Mouse (Mus musculus): ENCODE measurements around the gene Atp6v0a4. TPM values are rescaled to one million over a fixed set of nuclear protein-coding genes. Genes with fewer than 3 reads are reported as not detected.
A peak's percentile ranks its signal among the peaks of the same experiment; 100 is the strongest.

Atp6v0a4 gene
- total RNA-seq (2022), result 10 to 100 TPM in 2 of 4 experiments, 1 to 10 TPM in 2; 1.6 to 13.4 (median 6.3) TPM

- no peak for DNase-seq (ENCODE audit: low spot score in 2 of 2)
These were observed at the start of gene Atp6v0a4 for GRCm38 (mm10) chr6:38124207-38124835. Atp6v0a4 (minus strand) TSS chr6:38124586.

DNA sequence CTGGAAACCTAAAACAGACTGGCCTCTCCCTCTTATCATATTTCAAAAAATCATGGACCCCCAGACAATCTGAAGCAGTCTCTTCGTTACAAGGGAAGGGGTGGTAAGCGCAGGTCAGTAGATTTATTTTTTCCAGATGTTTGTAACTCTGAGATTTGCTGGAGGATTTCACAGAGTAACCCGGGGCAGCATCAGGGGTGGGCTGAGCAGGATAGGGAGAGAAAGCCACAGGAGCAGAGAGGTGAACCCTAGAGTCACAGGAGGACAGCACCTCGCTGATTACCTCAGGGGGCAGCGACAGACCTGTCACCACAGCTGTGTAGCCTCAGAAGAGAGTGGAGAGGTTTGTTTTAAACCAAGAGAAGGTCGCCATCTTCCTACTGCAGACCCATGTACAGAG, 41.0 kb upstream of the Atp6v0a4 start:
- no peak for DNase-seq (ENCODE audit: low spot score in 2 of 2)

- peak in 1 of 2 experiments; percentile 31 for DNase-seq (ENCODE audit: low spot score in 2 of 2)
These were observed 40.3 kb upstream of the Atp6v0a4 start for GRCm38 (mm10) chr6:38164705-38165104.

- DNase-seq (ENCODE audit: low spot score in 2 of 2), result no peak
These were observed 38.6 kb upstream of the Atp6v0a4 start for GRCm38 (mm10) chr6:38162825-38163504.

- DNase-seq (ENCODE audit: low spot score in 2 of 2), result no peak
These were observed 36.2 kb upstream of the Atp6v0a4 start for GRCm38 (mm10) chr6:38160556-38160955.

DNA sequence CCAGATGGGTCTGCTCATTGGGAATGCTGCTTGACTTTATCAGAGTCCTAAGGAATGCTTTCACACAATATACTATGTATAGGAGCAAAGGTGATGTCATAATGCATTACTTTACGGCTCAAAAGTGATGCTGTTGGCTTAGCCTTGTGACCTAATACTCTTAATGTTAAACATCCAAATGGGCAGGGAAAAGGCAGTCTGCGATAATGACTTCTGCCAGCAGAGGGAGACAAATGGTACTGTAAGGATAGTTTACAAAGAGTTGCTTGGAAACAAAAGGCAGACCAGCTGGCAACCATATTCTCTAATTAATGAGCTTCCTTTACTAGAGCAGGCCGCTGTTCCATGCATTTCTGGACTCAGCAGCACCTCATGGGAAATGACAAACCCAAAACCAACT, 35.7 kb upstream of the Atp6v0a4 start:
- DNase-seq (ENCODE audit: low spot score in 2 of 2), result peak; percentile 57 to 71

DNA sequence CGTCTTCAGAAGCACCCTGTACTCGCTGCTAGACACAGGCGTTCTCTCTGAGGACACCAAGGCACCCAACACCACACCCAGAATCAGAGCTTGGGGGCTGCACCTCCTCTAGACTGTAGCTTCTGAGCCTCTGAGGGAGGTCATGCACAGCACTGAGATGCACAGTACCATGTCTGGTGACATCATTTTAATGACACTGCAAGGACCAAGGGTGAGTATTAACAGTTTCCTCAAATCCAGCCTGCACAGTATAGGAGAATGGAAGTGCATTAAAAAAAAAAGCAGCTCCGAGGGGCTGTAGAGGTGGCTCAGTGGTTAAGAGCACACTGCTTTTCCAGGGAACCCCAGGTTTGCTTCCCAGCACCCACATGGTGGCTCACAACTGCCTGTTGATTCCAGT, 35.2 kb upstream of the Atp6v0a4 start:
- DNase-seq (ENCODE audit: low spot score in 2 of 2), result no peak

GRCm38 (mm10) chr6:38157925-38158324, 33.5 kb upstream of the Atp6v0a4 start:
- no peak for DNase-seq (ENCODE audit: low spot score in 2 of 2)

GRCm38 (mm10) chr6:38156204-38156603, 31.8 kb upstream of the Atp6v0a4 start:
- no peak for DNase-seq (ENCODE audit: low spot score in 2 of 2)

- DNase-seq (ENCODE audit: low spot score in 2 of 2), result no peak
These were observed 27.9 kb upstream of the Atp6v0a4 start for GRCm38 (mm10) chr6:38152305-38152704.

DNA sequence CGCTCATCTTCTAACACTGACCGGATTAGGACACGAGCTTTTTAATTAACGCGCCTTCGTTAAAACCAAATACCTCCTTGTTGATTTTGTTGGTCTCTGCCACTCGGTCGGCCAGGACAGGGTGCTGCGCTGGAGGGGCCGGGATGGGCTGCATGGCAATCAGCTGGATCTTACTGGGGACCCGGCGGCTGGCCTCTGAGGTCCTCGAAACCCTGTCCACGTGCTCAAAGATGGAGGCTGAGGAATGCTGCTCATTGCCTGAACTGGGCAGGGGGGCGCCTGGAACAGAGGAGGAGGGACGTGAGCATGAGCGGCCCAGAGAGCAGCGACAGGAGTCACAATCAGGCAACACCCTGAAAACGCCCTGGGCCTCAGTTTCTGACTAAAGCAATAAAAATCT, 25.1 kb upstream of the Atp6v0a4 start:
- DNase-seq (ENCODE audit: low spot score in 2 of 2), result no peak

GRCm38 (mm10) chr6:38148626-38149025, 24.2 kb upstream of the Atp6v0a4 start:
- no peak for DNase-seq (ENCODE audit: low spot score in 2 of 2)

DNA sequence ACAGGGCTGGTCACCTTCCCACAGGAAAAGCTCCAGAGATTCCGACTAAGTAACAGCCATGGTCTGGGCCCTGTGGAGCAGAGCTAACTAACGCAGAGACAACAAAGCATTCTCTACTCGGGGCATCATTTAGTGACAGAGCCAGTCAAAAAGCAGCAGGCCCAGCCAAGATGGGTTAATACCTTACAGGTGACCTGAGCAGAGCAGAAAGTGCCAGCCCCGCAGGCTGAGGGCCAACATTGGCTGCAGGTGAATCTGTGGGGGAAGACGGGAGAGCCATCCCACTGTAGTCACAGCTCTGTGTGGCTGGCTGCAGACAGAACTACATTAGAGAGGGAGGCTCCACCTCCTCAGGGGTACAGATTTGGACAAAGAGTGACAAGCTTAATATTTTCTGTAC, 22.9 kb upstream of the Atp6v0a4 start:
- DNase-seq (ENCODE audit: low spot score in 2 of 2), result no peak

DNA sequence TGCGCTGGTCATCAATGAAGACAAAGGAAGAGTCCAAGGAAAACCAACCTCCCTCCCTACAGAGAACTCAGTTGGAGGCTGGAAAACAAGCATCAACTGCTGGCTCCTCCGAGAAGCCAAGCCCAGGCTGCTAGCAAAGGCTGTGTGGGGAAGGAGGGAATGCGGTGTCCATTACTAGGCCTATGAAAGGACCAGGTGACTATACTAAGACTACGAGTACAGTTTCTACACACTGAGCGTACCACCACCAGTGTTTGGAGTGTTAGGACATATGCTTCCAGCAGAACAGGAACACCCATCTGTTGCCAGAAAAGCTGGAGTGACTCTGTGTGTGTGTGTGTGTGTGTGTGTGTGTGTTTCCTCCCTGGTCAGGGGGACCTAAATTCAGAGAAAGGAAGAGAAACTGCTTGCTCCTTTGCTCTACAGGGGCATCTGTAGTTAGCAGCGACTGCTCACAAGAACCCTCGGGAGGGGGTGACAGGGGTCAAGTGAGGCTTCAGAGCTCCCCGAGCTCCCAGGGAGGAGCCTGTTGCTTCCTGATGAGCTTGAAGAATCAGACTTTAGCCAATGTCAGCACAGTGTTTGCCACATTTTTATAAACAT, 21.2 kb upstream of the Atp6v0a4 start:
- no peak for DNase-seq (ENCODE audit: low spot score in 2 of 2)

DNA sequence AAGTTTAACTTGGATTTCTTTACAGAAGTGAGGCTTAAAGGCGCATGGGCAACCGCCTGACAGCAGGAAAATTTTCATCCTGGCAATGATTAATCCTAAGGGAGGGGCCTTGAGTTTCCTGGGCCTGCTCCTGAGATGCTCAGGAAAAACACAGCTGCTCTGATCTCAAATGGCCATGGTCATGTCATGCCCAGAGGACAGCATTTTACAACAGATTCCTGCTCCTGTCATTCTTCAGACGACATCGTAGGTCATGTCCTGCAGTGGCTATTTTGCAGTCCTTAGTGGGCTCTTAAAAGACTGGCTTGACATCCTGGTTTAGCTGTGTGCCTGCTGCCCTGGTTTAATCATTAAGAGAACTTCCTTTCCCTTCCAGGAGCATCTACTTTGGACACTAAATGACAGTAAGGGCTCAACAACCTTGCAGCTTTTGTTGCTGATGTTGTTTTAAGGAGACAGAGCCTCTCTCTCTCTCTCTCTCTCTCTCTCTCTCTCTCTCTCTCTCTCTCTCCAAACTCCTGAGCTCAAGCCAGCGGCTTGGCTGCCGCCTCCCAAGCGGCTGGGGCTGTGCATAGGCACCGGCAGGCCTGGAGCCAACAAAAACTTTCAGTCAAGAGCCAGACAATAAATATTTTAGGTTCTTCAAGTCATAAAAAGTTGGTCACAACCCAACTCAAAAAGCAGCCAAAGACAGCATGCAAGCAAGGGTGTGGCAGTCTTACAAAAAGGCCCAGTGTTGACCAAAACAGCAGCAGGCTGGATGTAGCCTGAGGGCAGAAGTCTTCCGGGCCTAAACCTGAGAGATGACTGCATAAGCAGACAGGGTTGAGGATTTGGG, 20.0 kb upstream of the Atp6v0a4 start:
- DNase-seq (ENCODE audit: low spot score in 2 of 2), result no peak

GRCm38 (mm10) chr6:38140402-38140801, 16.0 kb upstream of the Atp6v0a4 start:
- DNase-seq (ENCODE audit: low spot score in 2 of 2), result no peak

DNA sequence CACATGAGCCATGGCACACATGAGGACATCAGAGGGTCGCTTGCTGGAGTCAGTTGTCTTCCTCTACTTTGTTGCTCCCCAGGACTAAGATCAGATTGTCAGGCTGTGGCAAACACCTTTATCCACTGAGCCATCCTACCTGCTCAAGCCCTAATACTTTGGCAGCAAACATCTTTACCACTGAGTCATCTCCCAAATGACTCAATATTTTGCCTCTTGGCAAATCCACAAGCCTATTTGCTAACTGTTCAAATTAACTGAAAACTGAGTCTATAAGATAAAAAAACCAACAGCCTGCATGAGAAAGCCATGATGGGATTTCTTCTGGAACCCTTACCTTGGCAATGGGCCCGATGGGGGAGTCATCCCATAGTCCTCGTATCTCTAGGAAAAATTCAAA, 14.7 kb upstream of the Atp6v0a4 start:
- DNase-seq (ENCODE audit: low spot score in 2 of 2), result no peak

DNA sequence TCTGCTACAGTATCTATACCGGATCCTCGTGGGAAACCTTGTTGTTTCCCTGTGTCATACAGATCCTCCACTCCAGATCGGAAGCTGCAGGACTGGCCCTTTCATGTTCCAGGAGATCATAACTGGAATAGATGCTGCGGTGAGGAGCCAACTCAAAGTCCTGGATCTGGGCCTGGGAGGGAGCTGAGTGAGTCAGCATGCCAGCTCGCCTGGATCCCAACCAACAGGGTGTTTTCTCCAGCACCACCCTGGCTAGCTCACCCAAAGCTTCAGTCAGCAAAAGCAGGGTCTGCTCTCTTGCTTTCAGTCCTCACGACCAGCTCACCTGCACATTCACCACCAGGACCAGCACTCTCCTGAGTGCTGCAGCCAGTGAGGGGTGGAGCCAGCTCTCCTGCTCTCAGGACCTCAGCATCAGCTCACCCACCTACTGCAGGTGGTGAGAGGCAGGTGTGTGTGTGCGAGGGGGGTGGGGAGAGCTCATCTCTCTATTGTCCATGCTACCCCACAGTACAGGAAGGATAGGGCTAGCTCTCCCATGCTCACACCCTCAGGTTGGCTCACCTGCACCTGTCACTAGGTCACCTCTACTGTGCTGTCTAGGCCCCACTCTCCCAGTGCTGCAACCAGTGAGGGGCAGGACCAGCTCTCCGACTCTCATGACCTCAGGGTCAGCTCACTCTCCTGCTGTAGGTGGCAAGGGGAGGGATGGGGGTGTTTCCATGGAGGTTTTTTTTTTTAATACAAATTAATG, 10.6 kb upstream of the Atp6v0a4 start:
- peak; percentile 35 to 76 for DNase-seq (ENCODE audit: low spot score in 2 of 2)

- no peak for DNase-seq (ENCODE audit: low spot score in 2 of 2)
These were observed 7.4 kb upstream of the Atp6v0a4 start for GRCm38 (mm10) chr6:38131801-38132231.

DNA sequence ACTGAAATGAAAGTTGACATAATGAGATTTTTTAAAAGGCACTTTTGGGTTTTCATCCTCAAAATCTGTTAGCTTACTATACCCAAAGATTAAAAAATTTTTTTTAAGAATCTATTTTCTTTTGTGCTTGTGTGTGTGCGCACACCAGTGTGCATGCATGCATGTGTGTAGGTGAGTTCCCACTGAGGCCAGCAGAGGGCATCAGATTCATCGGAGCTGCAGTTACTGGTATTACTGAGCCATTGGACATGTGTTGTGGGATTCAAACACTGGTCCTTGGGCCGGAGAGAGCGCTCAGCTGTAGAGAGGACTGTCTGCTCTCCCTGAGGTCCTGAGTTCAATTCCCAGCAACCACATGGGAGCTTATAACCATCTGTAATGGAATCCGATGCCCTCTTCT, 5.5 kb upstream of the Atp6v0a4 start:
- DNase-seq (ENCODE audit: low spot score in 2 of 2), result no peak

GRCm38 (mm10) chr6:38128115-38128514, 3.7 kb upstream of the Atp6v0a4 start:
- no peak for DNase-seq (ENCODE audit: low spot score in 2 of 2)
